Mouse (Mus musculus): ENCODE measurements around the gene Polr3a.

DNA sequence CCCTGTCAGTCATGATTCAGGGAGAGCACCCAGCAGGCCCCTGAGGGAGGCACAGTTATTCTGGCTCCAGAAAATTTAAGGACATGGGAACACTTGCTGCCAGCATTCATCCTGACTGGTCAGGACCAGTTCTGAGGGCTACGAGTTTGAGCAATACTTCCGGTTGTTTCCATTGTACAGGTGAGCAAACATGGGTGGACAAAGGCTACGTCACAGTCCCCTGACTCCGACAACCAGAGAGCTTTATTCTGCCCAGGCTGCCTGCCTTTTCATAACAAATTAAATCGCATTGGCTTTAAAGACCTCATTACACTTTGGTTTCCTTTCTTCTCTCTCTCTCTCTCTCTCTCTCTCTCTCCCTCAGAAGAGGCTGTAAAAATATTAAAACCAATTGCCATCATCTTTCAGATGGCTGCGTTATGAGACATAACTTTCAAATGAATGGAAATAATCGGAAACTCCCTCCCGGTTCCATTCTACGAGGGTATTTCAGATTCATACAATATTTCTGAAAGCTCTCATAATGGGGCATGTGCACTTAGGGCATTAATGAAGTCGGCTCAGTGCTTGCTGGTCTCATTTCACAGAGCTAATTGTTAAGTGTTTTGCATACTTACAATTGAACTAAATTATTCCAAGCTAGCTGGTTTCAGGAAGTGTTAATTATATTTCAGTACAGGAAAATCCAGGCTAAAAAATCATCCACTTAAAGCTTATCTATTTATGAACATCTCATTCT, 39.0 kb upstream of the Polr3a start:
- TF ChIP-seq POLR2A (IDR thresholded peaks at IDR 0.05; ENCODE audit: borderline replicate concordance, extremely low read depth, insufficient read depth, insufficient read length, poor library complexity, severe bottlenecking) (no peak), CTCF (IDR thresholded peaks at IDR 0.05; ENCODE audit: borderline replicate concordance, extremely low read depth, insufficient read depth, insufficient read length) (no peak)

Measured in brain, embryonic 14.5 days (tissue).